27 mouse cellular contexts compared by ENCODE assay signal in genomic region chr11:94910971-94911370, GRCm38 (mm10). TPM values are rescaled to one million over a fixed set of nuclear protein-coding genes. Genes with fewer than 3 reads are reported as not detected.
"Had no signal": no experiment of that assay in that cellular context is flagged by ENCODE, and none has a peak within 500 bp of the region (broad histone marks: within the 10 kb centered on the region; RNA-seq: fewer than 3 reads in every experiment).

No protein-coding gene starts in this region.

- H3K9me3 ChIP-seq: limb, embryonic 10.5 days; limb, embryonic 13.5 days; liver, embryonic 12.5 days; liver, embryonic 15.5 days; lung, embryonic 15.5 days; megakaryocyte, embryonic 14.5 days; midbrain, embryonic 10.5 days; stomach, embryonic 15.5 days had no signal

- H3K4me3 ChIP-seq: layer of hippocampus, adult 2 months; limb, embryonic 10.5 days; limb, embryonic 13.5 days; liver, embryonic 12.5 days; liver, embryonic 15.5 days; lung, embryonic 15.5 days; megakaryocyte, embryonic 14.5 days; midbrain, embryonic 10.5 days; stomach, embryonic 15.5 days had no signal

- H3K36me3 ChIP-seq: limb, embryonic 10.5 days; limb, embryonic 13.5 days; liver, embryonic 12.5 days; liver, embryonic 15.5 days; lung, embryonic 15.5 days; midbrain, embryonic 10.5 days; stomach, embryonic 15.5 days had no signal

- H3K27ac ChIP-seq: kidney, postnatal 0 days; layer of hippocampus, adult 2 months; limb, embryonic 13.5 days; liver, embryonic 12.5 days; liver, embryonic 15.5 days; lung, embryonic 15.5 days; midbrain, embryonic 10.5 days; stomach, embryonic 15.5 days had no signal

- H3K4me1 ChIP-seq: liver, embryonic 15.5 days had no signal

- H3K9ac ChIP-seq: limb, embryonic 13.5 days; liver, embryonic 12.5 days; liver, embryonic 15.5 days; lung, embryonic 15.5 days; stomach, embryonic 15.5 days had no signal

- DNase-seq: kidney, postnatal 25 days; layer of hippocampus, adult 9-11 months; liver; lung, adult 18-20 months; lung, postnatal 10 days; lung, postnatal 36 days; midbrain, embryonic 14.5 days; right cerebral cortex, postnatal 4 days; thymus, adult 18-20 months; thymus, postnatal 36 days had no signal

- ATAC-seq: liver, embryonic 12.5 days had no signal

- H3K27me3 ChIP-seq: limb, embryonic 13.5 days; lung, embryonic 15.5 days; stomach, embryonic 15.5 days had no signal

RNA-seq across cellular contexts. Expression of gene Hils1, which starts 56.4 kb away (rescaled TPM):
- total RNA-seq: layer of hippocampus, adult 2 months; layer of hippocampus, postnatal 25 days; left cerebral cortex, adult 18-20 months; left cerebral cortex, postnatal 25 days; midbrain, postnatal 0 days had no signal
- polyA plus RNA-seq: kidney, postnatal 0 days; large intestine, adult 2 months; limb, embryonic 10.5 days; limb, embryonic 13.5 days; liver, embryonic 12.5 days; liver, embryonic 15.5 days; lung, embryonic 15.5 days; midbrain, embryonic 10.5 days; midbrain, embryonic 14.5 days; midbrain, postnatal 0 days; neural tube, embryonic 11.5 days; neural tube, embryonic 14.5 days; stomach, embryonic 15.5 days had no signal
